Mouse (Mus musculus) granulocyte monocyte progenitor cell, adult 5-6 weeks (primary cell): ENCODE results near the gene Kcnk3. TPM values are rescaled to one million over a fixed set of nuclear protein-coding genes. Genes with fewer than 3 reads are reported as not detected.

Experiments
- ATAC-seq: replicated peaks from 2 replicates; pipeline ENCODE4 v1.8.0; 2016; ENCODE audit warnings: mild to moderate bottlenecking, moderate TSS enrichment, inconsistent platforms; ENCODE audit not compliant: poor library complexity, severe bottlenecking
- total RNA-seq, 2 experiments: library from RNA; stranded (forward) in 1 of 2; stranded (reverse) in 1 of 2; fragments of 200-712, 200-1000 nt in 1 of 2; fragments of >200 nt in 1 of 2; fragmentation: Nextera tagmentation in 1 of 2; gene quantifications; 2 replicates each; pipeline ENCODE4 v1.2.3; 2014 to 2017

Kcnk3 gene
- total RNA-seq, 2 experiments from 2014 or later = not detected

DNA sequence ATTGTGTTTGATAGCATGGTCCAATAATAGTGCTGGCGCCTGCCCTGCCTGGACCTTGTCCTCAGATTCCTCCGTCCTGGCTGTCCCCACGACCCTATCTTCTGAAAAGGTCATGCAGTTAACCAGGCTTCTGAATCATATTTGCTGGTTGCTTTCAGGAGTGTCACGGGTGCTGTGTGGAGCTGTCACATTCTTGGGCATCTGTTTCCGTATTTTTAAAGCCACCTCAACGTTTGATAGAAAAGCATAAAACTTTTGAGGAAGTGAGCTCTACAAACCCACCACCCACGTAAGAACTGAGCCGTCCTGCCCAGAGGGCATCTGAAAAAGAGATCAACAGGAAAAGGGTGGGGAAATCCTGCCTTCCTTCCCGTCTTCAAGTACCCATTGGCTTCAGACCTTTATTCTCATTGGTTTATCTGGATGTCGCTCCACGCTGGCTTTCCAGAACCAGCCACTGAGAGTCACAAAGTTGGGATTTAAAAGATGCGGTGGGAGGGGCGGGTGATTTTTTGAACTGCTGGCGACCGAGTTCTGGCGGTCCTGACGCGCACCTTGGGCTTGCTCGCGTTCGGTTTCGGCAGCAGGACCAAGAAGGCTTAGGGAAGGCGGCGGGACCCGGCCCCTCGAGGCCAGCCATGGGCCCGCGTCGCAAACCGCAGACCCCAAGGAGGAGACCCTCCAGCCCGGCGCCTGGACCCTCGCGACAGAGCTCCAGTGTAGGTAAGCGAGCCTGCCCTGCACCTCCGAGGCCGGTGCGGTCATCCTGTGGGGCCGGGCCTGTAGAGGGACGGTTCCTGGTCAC is 78.6 kb downstream of the Kcnk3 start, which contains the start of gene Cenpa:
Cenpa (plus strand) TSS at position 387 of the 805 bp plus-strand sequence.
- ATAC-seq = peak; percentile 97

DNA sequence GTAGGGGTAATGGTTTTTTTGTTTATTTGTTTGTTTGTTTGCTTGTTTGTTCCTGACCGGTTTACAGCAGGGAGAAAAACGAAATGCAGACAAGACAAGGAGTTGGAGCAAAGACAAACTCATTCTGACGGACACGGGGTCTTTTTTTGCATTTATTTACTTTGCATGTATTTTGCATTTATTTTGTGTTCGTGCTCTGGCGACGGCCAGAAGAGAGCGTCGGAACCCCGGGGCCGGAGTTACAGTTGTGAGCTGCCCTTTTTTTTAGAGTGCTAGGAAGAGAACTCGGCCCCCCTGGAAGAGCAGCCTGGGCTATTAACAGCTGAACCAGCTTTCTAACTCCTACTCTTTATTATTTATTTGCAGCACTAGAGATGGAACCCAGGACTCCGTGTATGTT is 79.2 kb downstream of the Kcnk3 start:
- no peak for ATAC-seq

DNA sequence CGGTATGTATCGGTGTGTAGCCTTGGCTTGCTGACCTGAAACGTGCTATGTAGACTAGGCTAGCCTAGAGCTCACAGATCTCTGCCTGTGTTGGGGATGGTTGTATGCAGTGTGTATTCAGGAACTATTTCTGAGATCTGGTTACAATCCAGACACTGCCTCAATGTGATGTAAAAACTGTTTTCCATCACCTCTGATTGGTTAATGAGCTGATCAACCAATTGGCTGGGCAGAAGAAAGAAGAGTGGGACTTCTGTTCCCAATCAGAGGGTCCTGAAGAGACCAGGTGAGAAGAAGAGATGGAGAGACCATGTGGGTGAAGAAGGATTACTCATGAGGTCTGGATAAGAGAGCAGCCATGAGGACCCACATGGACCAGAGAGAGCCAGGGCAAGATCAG is 79.7 kb downstream of the Kcnk3 start:
- no peak for ATAC-seq

DNA sequence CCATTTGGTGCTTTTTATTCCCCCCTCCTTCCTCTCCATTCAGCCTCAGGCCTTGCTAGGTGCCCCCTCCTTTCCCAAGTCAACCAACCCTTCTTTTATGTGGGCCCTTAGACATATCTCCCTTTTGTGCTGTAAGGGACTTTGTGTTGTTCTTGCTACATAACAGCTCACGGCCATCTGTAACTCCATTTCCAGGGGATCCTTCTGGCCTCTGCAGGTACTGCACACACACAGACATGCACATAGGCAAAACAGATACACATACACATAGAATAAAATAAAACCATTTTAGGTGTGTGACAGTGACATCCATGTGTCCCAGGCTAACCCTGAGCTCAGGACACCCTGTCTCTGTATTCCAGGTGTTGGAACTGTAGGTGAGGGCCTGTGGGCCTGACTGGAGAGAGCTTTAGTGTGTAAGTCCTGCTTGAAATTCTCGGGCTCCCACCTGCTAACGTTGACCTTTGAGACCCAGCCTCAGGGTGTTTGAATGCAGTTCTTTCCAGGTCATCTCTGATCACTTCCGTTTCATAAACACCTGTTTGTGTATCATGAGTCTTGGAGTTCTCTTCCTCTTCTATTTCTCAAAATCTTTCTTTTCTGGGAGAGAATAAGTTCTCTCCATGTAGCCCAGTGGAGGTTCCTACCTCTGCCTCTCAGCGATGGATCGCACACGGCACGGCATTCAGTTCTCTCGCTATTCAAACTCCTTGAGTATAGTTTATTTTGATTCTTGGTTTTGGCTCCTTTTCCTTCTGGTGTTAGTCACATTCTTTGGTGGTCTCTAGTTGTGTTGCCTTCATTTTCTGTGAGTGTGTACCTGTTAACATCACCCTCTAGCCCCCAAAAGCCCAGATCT is 80.9 kb downstream of the Kcnk3 start:
- no peak for ATAC-seq

DNA sequence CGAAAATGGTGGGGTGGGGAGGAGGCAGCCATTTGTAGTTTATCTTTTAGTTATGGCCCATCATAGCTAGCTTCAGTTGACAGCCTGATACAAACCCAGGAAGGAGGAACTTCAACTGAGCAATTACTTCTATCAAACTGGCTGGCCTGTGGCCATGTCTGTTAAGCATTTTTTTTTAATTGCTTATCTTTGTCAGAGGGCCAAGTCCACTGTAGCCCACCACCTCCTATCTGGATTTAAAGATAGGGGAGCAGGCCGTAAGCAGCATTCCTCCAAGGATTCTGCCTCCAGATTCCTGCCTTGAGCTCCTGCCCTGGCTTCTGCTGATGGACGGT is 81.5 kb downstream of the Kcnk3 start:
- ATAC-seq = no peak

DNA sequence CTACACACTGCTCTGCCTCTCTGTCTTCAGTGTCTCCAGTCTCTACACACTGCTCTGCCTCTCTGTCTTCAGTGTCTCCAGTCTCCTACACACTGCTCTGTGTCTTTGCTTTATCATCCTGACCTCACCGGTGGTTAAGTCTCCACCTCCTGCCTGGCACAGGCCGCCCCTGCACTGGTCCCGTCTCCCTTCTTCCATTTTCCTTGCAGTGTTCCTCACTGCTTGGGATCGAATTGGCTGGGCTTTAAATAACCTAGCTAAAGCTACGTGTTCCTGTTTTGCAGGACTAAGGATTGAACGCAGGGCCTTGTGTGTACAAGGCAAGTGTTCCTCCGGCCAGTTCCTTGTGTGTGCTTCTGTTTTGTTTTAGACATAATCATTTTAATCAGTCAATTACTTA is 82.1 kb downstream of the Kcnk3 start:
- ATAC-seq = no peak

DNA sequence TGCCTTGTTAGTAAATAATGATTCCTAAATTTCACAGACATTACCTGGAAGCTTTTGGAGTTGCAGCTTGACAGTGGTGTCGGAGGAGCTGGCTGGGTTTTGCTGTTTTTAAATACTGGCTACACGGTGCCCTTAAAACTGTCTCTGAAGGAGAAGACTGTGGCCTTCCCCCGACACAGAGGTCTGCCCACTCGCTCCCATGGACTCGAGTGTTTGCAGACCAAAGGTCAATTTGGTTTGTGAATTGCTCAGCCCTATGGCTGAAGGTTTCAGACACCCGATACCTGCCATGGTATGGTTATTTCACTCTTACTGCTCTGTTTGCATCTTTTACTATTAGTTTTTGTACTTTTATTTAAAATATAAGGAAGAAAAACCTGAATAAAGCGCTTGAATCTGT is 86.0 kb downstream of the Kcnk3 start:
- ATAC-seq = no peak

Other genes starting within 250 kb of the Kcnk3 start
- not detected in 2 replicates for gene Otof, start 126.2 kb upstream of the Kcnk3 start, total RNA-seq (2014; fragmentation: Nextera tagmentation)
- not detected in 2 replicates for gene Otof, start 126.2 kb upstream of the Kcnk3 start, total RNA-seq (2017)
- not detected in 2 replicates for gene 1700001C02Rik, start 122.1 kb upstream of the Kcnk3 start, total RNA-seq (2014; fragmentation: Nextera tagmentation)
- gene 1700001C02Rik, start 122.1 kb upstream of the Kcnk3 start, total RNA-seq (2017) = not detected in 2 replicates
- not detected in 2 replicates for gene Cib4, start 42.3 kb upstream of the Kcnk3 start, total RNA-seq (2014; fragmentation: Nextera tagmentation)
- gene Cib4, start 42.3 kb upstream of the Kcnk3 start, total RNA-seq (2017) = not detected in 2 replicates
- 11.8 and 15.4 TPM in 2 replicates for gene Slc35f6, start 59.8 kb downstream of the Kcnk3 start, total RNA-seq (2014; fragmentation: Nextera tagmentation)
- 2.8 and 6.6 TPM in 2 replicates for gene Slc35f6, start 59.8 kb downstream of the Kcnk3 start, total RNA-seq (2017)
- gene Cenpa, start 78.6 kb downstream of the Kcnk3 start, total RNA-seq (2014; fragmentation: Nextera tagmentation) = 78.6 and 110 TPM in 2 replicates
- 84.8 and 124 TPM in 2 replicates for gene Cenpa, start 78.6 kb downstream of the Kcnk3 start, total RNA-seq (2017)
- gene Dpysl5, start 123.4 kb downstream of the Kcnk3 start, total RNA-seq (2014; fragmentation: Nextera tagmentation) = not detected in 2 replicates
- not detected in 2 replicates for gene Dpysl5, start 123.4 kb downstream of the Kcnk3 start, total RNA-seq (2017)
- gene Mapre3, start 226.5 kb downstream of the Kcnk3 start, total RNA-seq (2014; fragmentation: Nextera tagmentation) = not detected in 2 replicates
- gene Mapre3, start 226.5 kb downstream of the Kcnk3 start, total RNA-seq (2017) = not detected in 2 replicates